Mouse (Mus musculus) olfactory bulb, adult 2 months (tissue): Measurements from ENCODE around the gene Lrmda.

Experiments used
- CTCF ChIP-seq: fragments of 200-500 bp; IDR thresholded peaks from 2 replicates; pipeline ENCODE4 v1.5.1; 2012; ENCODE audit warnings: low read depth, mild to moderate bottlenecking, low read length, moderate library complexity; ENCODE audit not compliant: insufficient read depth
- POLR2A ChIP-seq: fragments of 200-500 bp; IDR thresholded peaks from 2 replicates; pipeline ENCODE4 v1.6.1; 2012; ENCODE audit warnings: mild to moderate bottlenecking, low read depth, low read length, moderate library complexity; ENCODE audit not compliant: insufficient read depth

- no peak for TF ChIP-seq POLR2A
- TF ChIP-seq CTCF: no peak
Observed at GRCm38 (mm10) chr14:22036338-22036737, 16.8 kb downstream of the Lrmda start.
